30 mouse cellular contexts compared by ENCODE assay signal in the genomic region with DNA sequence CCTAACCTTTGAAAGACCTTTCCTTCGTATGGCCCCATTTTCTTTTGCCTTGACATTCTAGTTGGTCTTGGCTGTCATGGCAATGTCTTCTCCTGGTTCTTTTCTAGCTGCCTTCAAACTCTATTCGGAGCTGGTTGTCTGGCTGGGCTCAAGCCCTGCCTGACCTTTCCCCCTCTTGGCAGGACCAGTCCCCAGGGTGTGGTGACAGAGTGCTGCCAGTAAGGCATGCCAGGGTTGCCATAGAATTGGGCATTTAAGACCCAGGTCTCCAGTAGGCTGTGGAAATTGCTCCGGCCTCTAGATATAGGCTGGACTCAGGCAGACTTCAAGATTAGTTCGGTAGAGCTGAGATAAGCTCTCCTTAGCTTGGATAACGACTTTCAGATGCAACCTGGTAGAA. TPM values are rescaled to one million over a fixed set of nuclear protein-coding genes. Genes with fewer than 3 reads are reported as not detected.
A peak's percentile ranks its signal among the peaks of the same experiment; 100 is the strongest.
DNase-seq lines count a peak whose midpoint lies in the region; ATAC-seq and TF ChIP-seq lines count a peak whose summit lies in the region.
"Had no signal": no experiment of that assay in that cellular context is flagged by ENCODE, and none has a peak within 500 bp of the region (broad histone marks: within the 10 kb centered on the region; RNA-seq: fewer than 3 reads in every experiment).

No protein-coding gene starts in this region.

- WGBS in heart, embryonic 12.5 days: 54% methylated on average over 5 of the region's 5 CpGs
- 85% methylated on average over 5 of the region's 5 CpGs for WGBS in kidney, adult 2 months

- no peak overlapping the region for H3K27ac ChIP-seq in heart, embryonic 12.5 days (ENCODE audit: poor library complexity, severe bottlenecking)
- H3K27ac ChIP-seq in kidney, adult 2 months (ENCODE audit: insufficient read depth, low read depth, low read length): no peak overlapping the region
- H3K27ac ChIP-seq: embryonic facial prominence, embryonic 10.5 days; embryonic facial prominence, embryonic 15.5 days; forebrain, embryonic 13.5 days; heart, embryonic 13.5 days; hindbrain, embryonic 13.5 days; limb, embryonic 12.5 days; liver, embryonic 12.5 days; midbrain, embryonic 12.5 days; neural tube, embryonic 12.5 days had no signal

- no peak for ATAC-seq in heart, embryonic 12.5 days (ENCODE audit: insufficient number of reproducible peaks, low FRiP score)
- no peak for ATAC-seq in erythroblast, adult 5-6 weeks (replicated peaks; ENCODE audit: low FRiP score, poor library complexity, severe bottlenecking)
- ATAC-seq: forebrain, embryonic 13.5 days; intestine, embryonic 16.5 days; liver, embryonic 12.5 days; liver, postnatal 0 days; lung, postnatal 0 days had no signal

- no peaks in the 10 kb centered on the region; the same call in 1 of the 2 replicates for H3K9me3 ChIP-seq in heart, embryonic 12.5 days (replicated peaks)
- H3K9me3 ChIP-seq: embryonic facial prominence, embryonic 10.5 days; embryonic facial prominence, embryonic 15.5 days; forebrain, embryonic 13.5 days; heart, embryonic 13.5 days; hindbrain, embryonic 13.5 days; limb, embryonic 12.5 days; liver, embryonic 12.5 days; midbrain, embryonic 12.5 days; neural tube, embryonic 12.5 days had no signal

- peak; percentile 91 for DNase-seq in heart, adult 11 months
- DNase-seq in kidney, adult 2 months: peak; percentile 3
- no peak for DNase-seq in kidney, adult 18-20 months
- DNase-seq in adrenal gland, postnatal 14 days: peak; percentile 70
- DNase-seq in skeletal muscle tissue, adult 2 months (ENCODE audit: low read depth, low spot score): peak; percentile 3
- DNase-seq: B cell, adult 2 months; cerebellum, adult 11-12 months; cerebellum, postnatal 14 days; gastrocnemius, postnatal 36 days; kidney, postnatal 14 days; layer of hippocampus, adult 9-11 months; liver, postnatal 0 days; lung, postnatal 4 days; right cerebral cortex, postnatal 4 days; thymus, postnatal 4 days had no signal

- H3K27me3 ChIP-seq in heart, embryonic 12.5 days (replicated peaks): no peaks in the 10 kb centered on the region
- H3K27me3 ChIP-seq in kidney, adult 2 months (replicated peaks; ENCODE audit: control insufficient read depth, insufficient read depth, low read length): no peaks in the 10 kb centered on the region
- H3K27me3 ChIP-seq: embryonic facial prominence, embryonic 15.5 days; forebrain, embryonic 13.5 days; heart, embryonic 13.5 days; hindbrain, embryonic 13.5 days; limb, embryonic 12.5 days; liver, embryonic 12.5 days; megakaryocyte, embryonic 14.5 days; midbrain, embryonic 12.5 days; neural tube, embryonic 12.5 days had no signal

- TF ChIP-seq POLR2A in kidney, adult 2 months (IDR thresholded peaks at IDR 0.05; ENCODE audit: low read depth, low read length): no peak

- no peak overlapping the region for H3K4me2 ChIP-seq in heart, embryonic 12.5 days
- H3K4me2 ChIP-seq: embryonic facial prominence, embryonic 15.5 days; forebrain, embryonic 13.5 days; heart, embryonic 13.5 days; hindbrain, embryonic 13.5 days; limb, embryonic 12.5 days; liver, embryonic 12.5 days; midbrain, embryonic 12.5 days; neural tube, embryonic 12.5 days had no signal

- no peaks in the 10 kb centered on the region for H3K36me3 ChIP-seq in heart, embryonic 12.5 days
- no peaks in the 10 kb centered on the region for H3K36me3 ChIP-seq in kidney, adult 2 months (ENCODE audit: control insufficient read depth, insufficient read depth, low read length)
- H3K36me3 ChIP-seq: embryonic facial prominence, embryonic 10.5 days; embryonic facial prominence, embryonic 15.5 days; heart, embryonic 13.5 days; hindbrain, embryonic 13.5 days; limb, embryonic 12.5 days; liver, embryonic 12.5 days; midbrain, embryonic 12.5 days; neural tube, embryonic 12.5 days had no signal

- no peak for TF ChIP-seq CTCF in kidney, adult 2 months (conservative IDR thresholded peaks at IDR 0.05; ENCODE audit: insufficient read depth, insufficient read length, low read depth, low read length)

- H3K4me1 ChIP-seq in heart, embryonic 12.5 days (replicated peaks): no peaks in the 10 kb centered on the region
- H3K4me1 ChIP-seq in kidney, adult 2 months (ENCODE audit: control insufficient read depth, insufficient read depth, low read length): no peaks in the 10 kb centered on the region
- H3K4me1 ChIP-seq: embryonic facial prominence, embryonic 15.5 days; forebrain, embryonic 13.5 days; heart, embryonic 13.5 days; hindbrain, embryonic 13.5 days; limb, embryonic 12.5 days; liver, embryonic 12.5 days; megakaryocyte, embryonic 14.5 days; midbrain, embryonic 12.5 days; neural tube, embryonic 12.5 days had no signal

- H3K4me3 ChIP-seq in heart, embryonic 12.5 days: no peak overlapping the region
- no peak overlapping the region for H3K4me3 ChIP-seq in kidney, adult 2 months (ENCODE audit: insufficient read depth, low read depth, low read length)
- H3K4me3 ChIP-seq: embryonic facial prominence, embryonic 10.5 days; embryonic facial prominence, embryonic 15.5 days; forebrain, embryonic 13.5 days; heart, embryonic 13.5 days; hindbrain, embryonic 13.5 days; limb, embryonic 12.5 days; liver, embryonic 12.5 days; megakaryocyte, embryonic 14.5 days; midbrain, embryonic 12.5 days; myocyte; neural tube, embryonic 12.5 days had no signal

- no peak overlapping the region for H3K9ac ChIP-seq in heart, embryonic 12.5 days
- H3K9ac ChIP-seq: embryonic facial prominence, embryonic 15.5 days; forebrain, embryonic 13.5 days; heart, embryonic 13.5 days; hindbrain, embryonic 13.5 days; limb, embryonic 12.5 days; liver, embryonic 12.5 days; liver, postnatal 0 days; midbrain, embryonic 12.5 days; neural tube, embryonic 12.5 days had no signal

RNA-seq across cellular contexts. Expression of a gene that starts 32.9 kb away (rescaled TPM):
- polyA plus RNA-seq in heart, embryonic 12.5 days (2016; fragmentation: Nextera tagmentation; extraction: Ambion mirVana): 1.6 and 1.7 TPM in 2 replicates
- polyA plus RNA-seq in kidney, adult 2 months (2012; rRNA removed): 20.1 and 27.5 TPM in 2 replicates
- 6.2 and 7.9 TPM in 2 replicates for total RNA-seq in adrenal gland, postnatal 14 days (2021)
- not detected in 2 replicates for total RNA-seq in erythroblast, adult 5-6 weeks (2015; ENCODE audit: low replicate concordance)
- not detected in 2 replicates for total RNA-seq in erythroblast, adult 5-6 weeks (2017; ENCODE audit: low replicate concordance)
